Mouse (Mus musculus) frontal cortex, postnatal 14 days (tissue): Measurements from ENCODE around the gene Dcaf1.

Source experiments
- DNase-seq, 2 experiments: peaks; one replicate each; pipeline ENCODE4 v3.0.0; 2022; ENCODE audit warnings: low spot score in 2 of 2

Dcaf1 gene

GRCm38 (mm10) chr9:106821618-106822380 lies at the start of gene Dcaf1:
Gene Dcaf1 (plus strand): TSS chr9:106821874.
- peak; percentile 87 to 89 for DNase-seq

- DNase-seq = no peak
These were observed 45.6 kb upstream of the Dcaf1 start for GRCm38 (mm10) chr9:106776116-106776515.

- DNase-seq = no peak
These were observed 44.3 kb upstream of the Dcaf1 start for GRCm38 (mm10) chr9:106777423-106777822.

GRCm38 (mm10) chr9:106778319-106778718 lies 43.4 kb upstream of the Dcaf1 start:
- no peak for DNase-seq

- no peak for DNase-seq
These were observed 41.6 kb upstream of the Dcaf1 start for GRCm38 (mm10) chr9:106780086-106780485.

- no peak for DNase-seq
These were observed 38.1 kb upstream of the Dcaf1 start for GRCm38 (mm10) chr9:106783554-106783953.

GRCm38 (mm10) chr9:106785206-106785605 lies 36.5 kb upstream of the Dcaf1 start:
- DNase-seq = no peak

GRCm38 (mm10) chr9:106787979-106788811 lies 33.5 kb upstream of the Dcaf1 start:
- DNase-seq = peak in 1 of 2 experiments; percentile 6

- peak; percentile 51 to 70 for DNase-seq
These were observed 32.8 kb upstream of the Dcaf1 start, which contains the start of gene Rad54l2 for GRCm38 (mm10) chr9:106788812-106789321. Gene Rad54l2 (minus strand): TSS chr9:106789194.

- no peak for DNase-seq
These were observed 32.3 kb upstream of the Dcaf1 start for GRCm38 (mm10) chr9:106789363-106789762.

GRCm38 (mm10) chr9:106790831-106791230 lies 30.8 kb upstream of the Dcaf1 start:
- no peak for DNase-seq

- DNase-seq = no peak
These were observed 15.2 kb upstream of the Dcaf1 start for GRCm38 (mm10) chr9:106806503-106806902.

- no peak for DNase-seq
These were observed 3.5 kb upstream of the Dcaf1 start for GRCm38 (mm10) chr9:106818191-106818590.

- DNase-seq = peak in 1 of 2 experiments; percentile 6
These were observed 2.5 kb upstream of the Dcaf1 start for GRCm38 (mm10) chr9:106819201-106819600.

GRCm38 (mm10) chr9:106821050-106821617 lies 540 bp upstream of the Dcaf1 start:
- DNase-seq = no peak

GRCm38 (mm10) chr9:106822381-106823104 lies 869 bp downstream of the Dcaf1 start:
- peak; percentile 61 to 63 for DNase-seq

GRCm38 (mm10) chr9:106840569-106840968 lies 18.9 kb downstream of the Dcaf1 start:
- no peak for DNase-seq

- DNase-seq = no peak
These were observed 21.1 kb downstream of the Dcaf1 start for GRCm38 (mm10) chr9:106842800-106843199.

GRCm38 (mm10) chr9:106856664-106857063 lies 35.0 kb downstream of the Dcaf1 start:
- DNase-seq = no peak

- no peak for DNase-seq
These were observed 36.4 kb downstream of the Dcaf1 start for GRCm38 (mm10) chr9:106858036-106858435.

GRCm38 (mm10) chr9:106874216-106874615 lies 52.5 kb downstream of the Dcaf1 start:
- DNase-seq = no peak
